Mouse (Mus musculus) limb, embryonic 12.5 days (tissue): ENCODE data around the gene Pcbp2. TPM values are rescaled to one million over a fixed set of nuclear protein-coding genes. Genes with fewer than 3 reads are reported as not detected.
A peak's percentile ranks its signal among the peaks of the same experiment; 100 is the strongest.

ENCODE experiments used
- ATAC-seq: fragments of 200-750 bp; cut with Nextera tagmentation; 2 replicates; pipeline ENCODE4 v1.8.0; 2017; ENCODE audit warnings: low read depth, moderate TSS enrichment; ENCODE audit not compliant: insufficient number of reproducible peaks, insufficient read depth, low FRiP score, low TSS enrichment
- H3K27ac ChIP-seq: fragments of 300-500 bp; sonication (generic); 2 replicates; pipeline ENCODE4 v1.5.1; 2016; ENCODE audit warnings: mild to moderate bottlenecking, moderate library complexity
- H3K27me3 ChIP-seq: fragments of 300-500 bp; sonication (generic); 2 replicates; pipeline ENCODE4 v1.6.1; 2016; ENCODE audit warnings: mild to moderate bottlenecking, moderate library complexity
- H3K36me3 ChIP-seq: fragments of 300-500 bp; sonication (generic); 2 replicates; pipeline ENCODE4 v1.6.1; 2016; ENCODE audit warnings: mild to moderate bottlenecking, moderate library complexity
- H3K4me1 ChIP-seq: fragments of 300-500 bp; sonication (generic); replicated peaks from 2 replicates; pipeline ENCODE4 v1.6.1; 2016
- H3K4me2 ChIP-seq: fragments of 300-500 bp; sonication (generic); 2 replicates; pipeline ENCODE4 v1.6.1; 2016; ENCODE audit warnings: mild to moderate bottlenecking, moderate library complexity
- H3K4me3 ChIP-seq: fragments of 300-500 bp; sonication (generic); replicated peaks from 2 replicates; pipeline ENCODE4 v1.5.1; 2016; ENCODE audit warnings: mild to moderate bottlenecking
- H3K9ac ChIP-seq: fragments of 300-500 bp; sonication (generic); replicated peaks from 2 replicates; pipeline ENCODE4 v1.6.1; 2016; ENCODE audit warnings: mild to moderate bottlenecking, moderate library complexity
- H3K9me3 ChIP-seq: fragments of 300-500 bp; sonication (generic); 2 replicates; pipeline ENCODE4 v1.6.1; 2016; ENCODE audit warnings: mild to moderate bottlenecking, moderate library complexity
- WGBS: fragments of 180-500 bp; shearing (Covaris S2); methylation state at CpG from one replicate; pipeline ENCODE4 v1.1.7; 2016; 5-methylcytosine and 5-hydroxymethylcytosine counted together
- polyA plus RNA-seq: library from polyadenylated mRNA; unstranded; fragments of >200 nt; fragmentation: Nextera tagmentation; extraction: Ambion mirVana; gene quantifications from 2 replicates; pipeline ENCODE4 v1.2.1, GENCODE M21; 2016

The Pcbp2 gene
- polyA plus RNA-seq, 1 experiment from 2014 or later = 230 TPM

- peaks cover 96% of the 10 kb centered on the region for H3K36me3 ChIP-seq
- 81% methylated on average over 3 of the region's 3 CpGs for WGBS
- no peak overlapping the region for H3K4me3 ChIP-seq
- no peaks in the 10 kb centered on the region for H3K4me1 ChIP-seq
- no peaks in the 10 kb centered on the region for H3K9me3 ChIP-seq
- H3K27ac ChIP-seq = no peak overlapping the region
- no peak for ATAC-seq
- H3K4me2 ChIP-seq = no peak overlapping the region
- H3K9ac ChIP-seq = no peak overlapping the region
- H3K27me3 ChIP-seq = no peaks in the 10 kb centered on the region
These were observed 29.0 kb downstream of the Pcbp2 start for GRCm38 (mm10) chr15:102499370-102499769.

GRCm38 (mm10) chr15:102499851-102500250 is 29.5 kb downstream of the Pcbp2 start:
- ATAC-seq = no peak
- H3K4me3 ChIP-seq = no peak overlapping the region
- no peaks in the 10 kb centered on the region for H3K27me3 ChIP-seq
- no peak overlapping the region for H3K4me2 ChIP-seq
- WGBS = 89% methylated on average over 6 of the region's 6 CpGs
- H3K36me3 ChIP-seq = peaks cover 96% of the 10 kb centered on the region
- no peaks in the 10 kb centered on the region for H3K9me3 ChIP-seq
- H3K4me1 ChIP-seq = no peaks in the 10 kb centered on the region
- H3K9ac ChIP-seq = no peak overlapping the region
- H3K27ac ChIP-seq = no peak overlapping the region

- no peaks in the 10 kb centered on the region for H3K27me3 ChIP-seq
- H3K36me3 ChIP-seq = peaks cover 96% of the 10 kb centered on the region
- H3K4me3 ChIP-seq = no peak overlapping the region
- H3K4me1 ChIP-seq = no peaks in the 10 kb centered on the region
- no peak overlapping the region for H3K27ac ChIP-seq
- WGBS = 87% methylated on average over 5 of the region's 5 CpGs
- no peak overlapping the region for H3K9ac ChIP-seq
- H3K9me3 ChIP-seq = no peaks in the 10 kb centered on the region
- H3K4me2 ChIP-seq = no peak overlapping the region
- ATAC-seq = no peak
These were observed 30.1 kb downstream of the Pcbp2 start for GRCm38 (mm10) chr15:102500479-102500878.

GRCm38 (mm10) chr15:102501084-102501814 is 30.9 kb downstream of the Pcbp2 start:
- Histone ChIP-seq H3K36me3 (peaks cover 97% of the 10 kb centered on the region), H3K4me3 (no peak overlapping the region), H3K4me2 (no peak overlapping the region), H3K27ac (no peak overlapping the region), H3K4me1 (no peaks in the 10 kb centered on the region), H3K9ac (no peak overlapping the region), H3K9me3 (no peaks in the 10 kb centered on the region), H3K27me3 (no peaks in the 10 kb centered on the region)
- ATAC-seq = no peak
- 85% methylated on average over 19 of the region's 19 CpGs for WGBS

- H3K4me1 ChIP-seq = no peaks in the 10 kb centered on the region
- no peak overlapping the region for H3K9ac ChIP-seq
- H3K27ac ChIP-seq = no peak overlapping the region
- H3K4me2 ChIP-seq = no peak overlapping the region
- no peaks in the 10 kb centered on the region for H3K9me3 ChIP-seq
- H3K27me3 ChIP-seq = no peaks in the 10 kb centered on the region
- 83% methylated on average over 9 of the region's 9 CpGs for WGBS
- H3K4me3 ChIP-seq = no peak overlapping the region
- peaks cover 89% of the 10 kb centered on the region for H3K36me3 ChIP-seq
- ATAC-seq = no peak
These were observed 32.0 kb downstream of the Pcbp2 start for GRCm38 (mm10) chr15:102502254-102502840.

GRCm38 (mm10) chr15:102503447-102503846 is 33.1 kb downstream of the Pcbp2 start, which contains the start of gene Gm10337:
Gene Gm10337 (plus strand): TSS chr15:102503722.
- 87% methylated on average over 1 of the region's 1 CpGs for WGBS
- Histone ChIP-seq H3K4me1 (no peaks in the 10 kb centered on the region), H3K27me3 (no peaks in the 10 kb centered on the region), H3K27ac (0 out of 2 replicates have a peak within 1 kb of the TSS, but pooled peaks have one; percentile 24), H3K9ac (no peak within 1 kb of the TSS), H3K36me3 (peaks cover 87% of the 10 kb centered on the region), H3K9me3 (no peaks in the 10 kb centered on the region), H3K4me3 (no peak within 1 kb of the TSS), H3K4me2 (no peak within 1 kb of the TSS)
- no peak for ATAC-seq

GRCm38 (mm10) chr15:102503924-102504782 is 33.8 kb downstream of the Pcbp2 start:
- no peak overlapping the region for H3K4me3 ChIP-seq
- no peak overlapping the region for H3K4me2 ChIP-seq
- ATAC-seq = no peak
- 0 out of 2 replicates have a peak overlapping the region, but pooled peaks have one; percentile 24 for H3K27ac ChIP-seq
- WGBS = 88% methylated on average over 9 of the region's 9 CpGs
- H3K9me3 ChIP-seq = no peaks in the 10 kb centered on the region
- H3K4me1 ChIP-seq = peaks cover 1% of the 10 kb centered on the region; the same call in 1 of the 2 replicates
- H3K36me3 ChIP-seq = peaks cover 85% of the 10 kb centered on the region
- H3K27me3 ChIP-seq = no peaks in the 10 kb centered on the region
- no peak overlapping the region for H3K9ac ChIP-seq

GRCm38 (mm10) chr15:102505073-102505769 is 34.9 kb downstream of the Pcbp2 start:
- H3K27ac ChIP-seq = no peak overlapping the region
- H3K9ac ChIP-seq = no peak overlapping the region
- 66% methylated on average over 12 of the region's 12 CpGs for WGBS
- no peak overlapping the region for H3K4me3 ChIP-seq
- H3K9me3 ChIP-seq = no peaks in the 10 kb centered on the region
- peaks cover 76% of the 10 kb centered on the region for H3K36me3 ChIP-seq
- no peak for ATAC-seq
- H3K4me2 ChIP-seq = no peak overlapping the region
- H3K4me1 ChIP-seq = peaks cover 11% of the 10 kb centered on the region
- no peaks in the 10 kb centered on the region for H3K27me3 ChIP-seq

GRCm38 (mm10) chr15:102505770-102506463 is 35.6 kb downstream of the Pcbp2 start:
- H3K9ac ChIP-seq = no peak overlapping the region
- 0 out of 2 replicates have a peak overlapping the region, but pooled peaks have one; percentile 29 for H3K27ac ChIP-seq
- peaks cover 69% of the 10 kb centered on the region for H3K36me3 ChIP-seq
- H3K27me3 ChIP-seq = no peaks in the 10 kb centered on the region
- 86% methylated on average over 9 of the region's 9 CpGs for WGBS
- H3K4me3 ChIP-seq = no peak overlapping the region
- no peaks in the 10 kb centered on the region for H3K9me3 ChIP-seq
- H3K4me1 ChIP-seq = peaks cover 13% of the 10 kb centered on the region
- no peak overlapping the region for H3K4me2 ChIP-seq
- no peak for ATAC-seq

GRCm38 (mm10) chr15:102506464-102506830 is 36.1 kb downstream of the Pcbp2 start:
- Histone ChIP-seq H3K9ac (no peak overlapping the region), H3K4me2 (no peak overlapping the region), H3K36me3 (peaks cover 63% of the 10 kb centered on the region), H3K27ac (no peak overlapping the region), H3K4me1 (peaks cover 18% of the 10 kb centered on the region), H3K27me3 (no peaks in the 10 kb centered on the region), H3K4me3 (no peak overlapping the region), H3K9me3 (no peaks in the 10 kb centered on the region)
- whole genome bisulfite sequencing = 70% methylated on average over 2 of the region's 2 CpGs
- no peak for ATAC-seq
